Mouse (Mus musculus) cortical plate, adult 2 months (tissue): Measurements from ENCODE around the gene Rfx7. TPM values are rescaled to one million over a fixed set of nuclear protein-coding genes. Genes with fewer than 3 reads are reported as not detected.

Experiments
- H3K27ac ChIP-seq: fragments of 200-500 bp; 2 replicates; pipeline ENCODE4 v1.5.1; 2012; ENCODE audit warnings: low read length, control low read depth, inconsistent platforms; ENCODE audit not compliant: insufficient read depth
- H3K4me1 ChIP-seq: fragments of 200-500 bp; 2 replicates; pipeline ENCODE4 v1.6.1; 2011; ENCODE audit warnings: low read length; ENCODE audit not compliant: control insufficient read depth, insufficient read depth
- H3K4me3 ChIP-seq: fragments of 200-500 bp; 2 replicates; pipeline ENCODE4 v1.5.1; 2011; ENCODE audit warnings: mild to moderate bottlenecking, low read length, control low read depth; ENCODE audit not compliant: insufficient read depth
- CTCF ChIP-seq: fragments of 200-500 bp; IDR thresholded peaks from 2 replicates; pipeline ENCODE4 v1.5.1; 2011; ENCODE audit warnings: mild to moderate bottlenecking, control low read depth, low read length; ENCODE audit not compliant: insufficient read depth; ENCODE audit errors: extremely low read depth
- POLR2A ChIP-seq: fragments of 200-500 bp; IDR thresholded peaks from 2 replicates; pipeline ENCODE4 v1.6.1; 2011; ENCODE audit warnings: mild to moderate bottlenecking, low read length, control low read depth; ENCODE audit not compliant: insufficient read depth; ENCODE audit errors: extremely low read depth
- polyA plus RNA-seq: library from polyadenylated mRNA; depleted of rRNA; stranded (reverse); fragments of >200 nt; gene quantifications from 2 replicates; pipeline ENCODE4 v1.2.3, GENCODE M21; 2012

The Rfx7 gene
- polyA plus RNA-seq, 1 experiment: 16.0 TPM

GRCm38 (mm10) chr9:72644418-72645110, 112.5 kb downstream of the Rfx7 start:
- no peak overlapping the region for H3K4me3 ChIP-seq
- TF ChIP-seq POLR2A: no peak
- TF ChIP-seq CTCF: no peak
- no peak overlapping the region for H3K27ac ChIP-seq
- H3K4me1 ChIP-seq: no peaks in the 10 kb centered on the region

GRCm38 (mm10) chr9:72649781-72650180, 117.7 kb downstream of the Rfx7 start:
- H3K4me1 ChIP-seq: no peaks in the 10 kb centered on the region
- H3K4me3 ChIP-seq: no peak overlapping the region
- no peak overlapping the region for H3K27ac ChIP-seq
- TF ChIP-seq CTCF (no peak), POLR2A (no peak)

- no peak for TF ChIP-seq POLR2A
- TF ChIP-seq CTCF: no peak
- Histone ChIP-seq H3K4me1 (no peaks in the 10 kb centered on the region), H3K4me3 (no peak overlapping the region), H3K27ac (no peak overlapping the region)
Observed at GRCm38 (mm10) chr9:72652961-72653360, 120.9 kb downstream of the Rfx7 start.

GRCm38 (mm10) chr9:72653533-72653932, 121.5 kb downstream of the Rfx7 start:
- H3K27ac ChIP-seq: no peak overlapping the region
- TF ChIP-seq CTCF (no peak), POLR2A (no peak)
- no peak overlapping the region for H3K4me3 ChIP-seq

GRCm38 (mm10) chr9:72654593-72655242, 122.7 kb downstream of the Rfx7 start:
- H3K4me1 ChIP-seq: no peaks in the 10 kb centered on the region
- no peak overlapping the region for H3K27ac ChIP-seq
- no peak overlapping the region for H3K4me3 ChIP-seq
- TF ChIP-seq CTCF: peak; percentile 44
- TF ChIP-seq POLR2A: no peak

More at GRCm38 (mm10) chr9:72653533-72653932, 121.5 kb downstream of the Rfx7 start:
- H3K4me1 ChIP-seq: no peaks in the 10 kb centered on the region

GRCm38 (mm10) chr9:72655602-72656001, 123.6 kb downstream of the Rfx7 start:
- no peaks in the 10 kb centered on the region for H3K4me1 ChIP-seq
- no peak overlapping the region for H3K27ac ChIP-seq
- no peak overlapping the region for H3K4me3 ChIP-seq
- TF ChIP-seq POLR2A: no peak
- TF ChIP-seq CTCF: no peak

- Histone ChIP-seq H3K4me1 (no peaks in the 10 kb centered on the region), H3K27ac (no peak overlapping the region), H3K4me3 (no peak overlapping the region)
- TF ChIP-seq POLR2A (no peak), CTCF (no peak)
Observed at GRCm38 (mm10) chr9:72656491-72656890, 124.5 kb downstream of the Rfx7 start.

- Histone ChIP-seq H3K27ac (no peak overlapping the region), H3K4me3 (no peak overlapping the region), H3K4me1 (no peaks in the 10 kb centered on the region)
- TF ChIP-seq CTCF (no peak), POLR2A (no peak)
Observed at GRCm38 (mm10) chr9:72656940-72657339, 124.9 kb downstream of the Rfx7 start.

- Histone ChIP-seq H3K27ac (no peak overlapping the region), H3K4me3 (no peak overlapping the region), H3K4me1 (no peaks in the 10 kb centered on the region)
- TF ChIP-seq CTCF (no peak), POLR2A (no peak)
Observed at GRCm38 (mm10) chr9:72657694-72658093, 125.7 kb downstream of the Rfx7 start.

- peaks cover 4% of the 10 kb centered on the region; the same call in 1 of the 2 replicates for H3K4me1 ChIP-seq
- no peak overlapping the region for H3K4me3 ChIP-seq
- TF ChIP-seq CTCF (no peak), POLR2A (no peak)
- no peak overlapping the region for H3K27ac ChIP-seq
Observed at GRCm38 (mm10) chr9:72660139-72660538, 128.1 kb downstream of the Rfx7 start.
